Mouse (Mus musculus) splenic B cell, adult 2 months (primary cell): ENCODE measurements around the gene Akna.

ENCODE experiments used
- DNase-seq: peaks from one replicate; pipeline ENCODE4 v3.0.0-alpha.2; 2011; ENCODE audit warnings: low read depth, low spot score
- H3K27me3 ChIP-seq: 2 replicates; pipeline ENCODE4 v1.6.1; 2012; ENCODE audit warnings: mild to moderate bottlenecking, low read length, moderate library complexity, mixed read lengths; ENCODE audit not compliant: control insufficient read depth, poor library complexity, insufficient read depth, severe bottlenecking
- H3K36me3 ChIP-seq: 2 replicates; pipeline ENCODE4 v1.6.1; 2012; ENCODE audit warnings: mild to moderate bottlenecking, low read length, moderate library complexity, mixed read lengths; ENCODE audit not compliant: control insufficient read depth, poor library complexity, insufficient read depth, severe bottlenecking

The Akna gene

DNA sequence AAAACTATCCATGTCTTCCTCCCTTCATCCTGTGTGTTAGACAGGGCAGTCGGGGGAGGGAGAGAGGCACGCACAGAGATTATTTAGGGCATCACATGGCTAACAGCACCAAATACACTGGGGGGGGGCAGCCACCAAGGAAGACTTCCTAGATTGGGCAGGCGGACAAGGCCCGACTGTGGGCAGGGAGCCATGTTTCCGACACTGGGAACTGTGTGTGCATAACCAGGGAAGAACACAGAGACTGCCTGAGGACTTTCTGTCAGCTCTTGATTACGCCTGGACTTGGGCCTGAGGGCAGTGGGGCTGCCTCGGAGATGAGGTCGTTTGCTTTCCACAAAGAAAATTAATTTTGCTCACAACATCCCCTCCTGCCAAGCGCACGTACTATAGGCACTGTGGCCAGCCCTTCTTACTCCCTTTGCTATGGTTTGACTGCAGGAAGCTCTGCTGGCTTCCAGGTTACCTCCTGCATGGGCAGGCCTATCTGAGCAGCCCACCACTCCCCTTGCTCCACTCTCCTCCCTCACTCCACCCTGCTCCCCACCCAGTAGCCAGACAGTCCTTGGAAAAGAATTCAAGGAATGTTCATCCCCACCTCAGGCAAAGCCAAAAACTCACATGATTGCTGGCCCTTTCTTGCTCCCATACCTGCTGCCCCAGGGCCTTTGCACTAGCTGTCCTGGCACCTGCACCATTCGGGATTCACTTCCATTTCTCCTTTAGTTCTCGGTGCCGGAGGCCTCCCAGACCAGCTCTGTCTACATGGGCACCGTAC lies 17.2 kb upstream of the Akna start:
- no peak for DNase-seq
- H3K36me3 ChIP-seq, result no peaks in the 10 kb centered on the region; the same call in 1 of the 2 replicates
- H3K27me3 ChIP-seq, result no peaks in the 10 kb centered on the region

DNA sequence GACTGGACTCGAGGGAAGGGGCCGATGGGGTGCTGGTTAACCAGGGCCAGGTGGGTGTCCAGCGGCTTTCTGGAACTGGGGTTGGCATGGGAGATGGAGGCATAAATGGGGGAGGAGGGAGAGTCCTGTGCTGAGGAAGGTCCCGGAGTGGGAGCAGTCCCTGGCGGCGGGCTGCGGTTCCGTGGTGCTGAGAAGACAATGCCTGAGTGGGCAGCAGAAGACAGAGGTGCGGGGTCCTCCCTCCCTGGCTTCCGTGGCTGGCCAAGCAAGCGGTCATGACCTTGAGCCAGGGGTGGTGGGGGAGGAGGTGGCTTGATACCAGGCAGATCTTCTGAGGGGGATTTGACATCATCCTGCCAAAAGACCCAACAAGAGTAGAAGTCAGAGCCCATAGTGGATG lies 15.1 kb upstream of the Akna start:
- Histone ChIP-seq H3K36me3 (no peaks in the 10 kb centered on the region; the same call in 1 of the 2 replicates), H3K27me3 (no peaks in the 10 kb centered on the region)
- DNase-seq, result no peak

DNA sequence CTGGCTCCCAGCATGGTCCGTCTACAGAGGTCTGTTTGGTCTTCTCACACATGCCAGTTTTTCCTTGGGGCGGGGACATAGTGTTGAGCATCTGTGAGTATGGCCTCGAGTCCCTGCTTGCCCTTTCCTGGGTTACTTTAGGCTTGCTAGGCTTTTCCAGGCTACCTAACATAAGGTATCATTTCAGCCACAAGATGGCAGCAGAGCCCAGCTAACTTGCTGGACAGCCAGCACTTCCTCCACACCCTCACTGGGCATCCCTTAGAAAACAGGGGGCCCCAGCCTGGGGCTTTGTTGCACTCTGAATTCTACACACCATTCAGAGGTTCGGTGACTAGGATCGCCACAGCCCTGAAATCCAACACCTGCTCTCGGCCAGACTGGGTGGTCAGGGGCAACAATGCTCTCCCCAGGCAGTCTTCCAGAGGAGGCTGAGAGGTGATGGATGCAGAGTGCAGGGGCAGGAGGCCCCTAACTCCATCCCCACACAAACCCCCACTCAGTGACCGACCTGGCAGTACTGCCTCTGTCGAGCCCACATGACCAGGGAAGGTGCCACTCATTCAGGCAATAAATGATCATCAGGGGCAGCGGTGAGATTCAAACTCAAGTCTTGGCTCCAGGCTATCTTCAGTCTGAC lies 14.3 kb upstream of the Akna start:
- peak; percentile 89 for DNase-seq
- Histone ChIP-seq H3K27me3 (no peaks in the 10 kb centered on the region), H3K36me3 (no peaks in the 10 kb centered on the region; the same call in 1 of the 2 replicates)

DNA sequence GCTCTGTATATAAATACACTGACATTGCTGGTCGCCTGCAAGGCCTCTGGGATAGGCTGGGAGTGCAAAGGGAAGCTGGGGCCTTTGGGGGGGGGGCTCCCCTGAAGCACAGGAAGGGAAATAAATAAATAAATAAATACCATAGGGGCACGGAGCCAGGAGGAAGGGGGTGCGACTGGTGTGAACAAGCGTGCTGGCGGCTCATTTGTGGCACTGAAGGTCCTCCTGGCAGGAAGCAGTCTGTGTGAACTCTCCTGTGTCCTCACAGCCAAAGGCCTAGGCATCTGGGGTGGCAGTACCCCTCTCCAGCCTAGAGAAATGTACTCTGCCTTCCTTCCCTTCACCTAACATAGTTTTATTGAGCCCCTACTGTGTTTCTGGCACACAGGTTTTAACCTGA lies 11.8 kb upstream of the Akna start:
- DNase-seq, result no peak

DNA sequence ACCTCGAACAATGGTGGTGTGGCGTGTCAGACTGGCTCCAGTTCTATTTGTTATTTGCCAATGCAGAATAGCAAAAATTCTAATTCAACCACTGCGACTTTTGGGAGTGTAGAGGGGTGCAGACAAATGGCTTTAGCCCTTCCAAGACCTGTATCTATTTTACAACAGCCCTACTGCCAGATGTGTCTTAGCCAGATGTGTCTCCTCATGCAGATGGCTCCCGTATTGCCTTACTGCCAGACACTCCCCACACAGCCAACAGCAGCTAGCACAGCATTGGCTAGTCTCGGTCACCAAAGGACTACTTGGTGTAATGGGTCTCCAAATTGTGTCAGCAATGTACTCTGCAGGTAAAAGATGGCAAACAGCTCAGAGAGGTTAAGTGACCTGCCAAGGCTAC lies 8.1 kb upstream of the Akna start:
- Histone ChIP-seq H3K36me3 (no peaks in the 10 kb centered on the region; the same call in 1 of the 2 replicates), H3K27me3 (no peaks in the 10 kb centered on the region)
- no peak for DNase-seq

More for the DNA sequence above, 11.8 kb upstream of the Akna start:
- no peaks in the 10 kb centered on the region for H3K27me3 ChIP-seq
- H3K36me3 ChIP-seq, result no peaks in the 10 kb centered on the region; the same call in 1 of the 2 replicates

DNA sequence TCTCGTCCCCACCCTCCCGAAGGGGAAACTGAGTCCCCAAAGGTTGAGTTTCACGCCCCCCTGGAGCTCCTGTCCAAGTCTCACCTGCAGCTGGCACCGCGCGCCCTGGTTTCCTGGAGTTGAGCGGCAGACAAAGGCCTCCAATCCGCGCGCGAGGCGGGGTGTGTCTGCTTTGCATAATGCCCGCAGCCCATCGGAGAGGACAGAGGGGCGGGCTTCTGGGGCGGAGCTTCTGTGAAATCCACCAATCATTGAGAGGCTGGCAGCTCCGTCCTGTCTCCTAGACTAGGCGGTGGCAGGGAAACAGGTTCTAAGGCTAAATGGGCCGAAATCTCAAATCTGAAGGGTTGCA lies 7.4 kb upstream of the Akna start:
- Histone ChIP-seq H3K36me3 (no peaks in the 10 kb centered on the region; the same call in 1 of the 2 replicates), H3K27me3 (no peaks in the 10 kb centered on the region)
- peak; percentile 95 for DNase-seq

DNA sequence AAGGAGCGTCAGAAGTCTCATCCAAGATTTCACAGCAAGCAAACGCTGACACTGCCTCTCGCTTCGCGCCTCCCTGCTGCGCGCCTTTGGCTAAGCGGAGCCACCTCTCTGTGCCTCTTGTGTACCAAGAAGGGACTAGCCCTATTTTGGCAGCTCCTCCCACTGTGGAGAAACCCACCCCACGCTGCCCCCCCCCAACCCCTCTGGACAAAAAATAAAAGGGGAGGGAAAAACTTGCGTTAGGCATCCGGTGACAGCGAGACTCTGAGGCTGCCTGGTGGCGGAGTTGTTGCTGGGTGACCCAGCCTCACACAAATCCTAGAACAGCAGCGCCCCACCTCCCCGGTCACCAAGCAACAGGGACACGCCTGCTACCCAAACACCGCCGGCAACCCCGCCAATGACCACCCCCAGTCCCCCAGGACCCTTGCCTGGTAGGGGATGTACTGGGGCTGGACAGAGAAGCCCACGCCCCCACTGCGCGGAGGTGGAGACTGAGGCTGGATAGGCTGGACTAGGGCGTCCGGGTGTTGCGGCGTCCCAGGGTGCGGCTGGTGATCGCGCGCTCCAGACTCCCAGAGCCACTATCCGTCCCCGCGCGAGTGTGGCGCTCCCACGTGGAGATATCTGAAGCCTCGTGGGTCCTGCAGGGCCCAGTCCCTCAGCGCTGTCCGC lies 6.9 kb upstream of the Akna start:
- Histone ChIP-seq H3K36me3 (no peaks in the 10 kb centered on the region; the same call in 1 of the 2 replicates), H3K27me3 (no peaks in the 10 kb centered on the region)
- DNase-seq, result peak; percentile 85

DNA sequence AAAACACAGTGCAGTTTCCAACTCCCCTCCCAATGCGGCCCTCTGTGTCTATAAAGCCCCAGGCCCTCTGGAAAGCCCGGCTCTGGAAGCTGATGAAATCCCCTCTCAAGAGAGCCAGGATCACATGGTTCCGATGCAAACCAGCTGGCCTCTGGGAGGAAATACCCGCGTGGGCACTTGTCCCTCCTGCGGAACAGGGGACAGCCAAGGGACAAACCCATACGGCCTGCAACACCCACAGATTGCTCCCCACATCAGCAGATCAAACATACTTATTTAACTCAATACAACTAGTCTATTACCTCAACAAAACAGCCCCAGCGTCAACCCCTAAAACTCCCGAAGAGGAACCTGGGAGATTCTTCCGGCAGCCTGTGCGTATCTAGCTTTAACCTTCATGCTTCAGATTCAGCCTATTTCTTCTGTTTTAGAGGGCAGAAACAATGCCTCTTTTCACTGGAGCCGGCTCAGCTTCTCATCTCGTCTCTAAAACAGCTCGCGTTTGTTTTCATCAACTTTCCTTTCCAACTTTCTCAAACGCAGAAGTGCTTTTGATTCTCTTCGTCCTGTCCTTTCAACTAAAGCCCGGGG lies 6.3 kb upstream of the Akna start:
- Histone ChIP-seq H3K36me3 (no peaks in the 10 kb centered on the region), H3K27me3 (no peaks in the 10 kb centered on the region)
- peak; percentile 59 for DNase-seq

DNA sequence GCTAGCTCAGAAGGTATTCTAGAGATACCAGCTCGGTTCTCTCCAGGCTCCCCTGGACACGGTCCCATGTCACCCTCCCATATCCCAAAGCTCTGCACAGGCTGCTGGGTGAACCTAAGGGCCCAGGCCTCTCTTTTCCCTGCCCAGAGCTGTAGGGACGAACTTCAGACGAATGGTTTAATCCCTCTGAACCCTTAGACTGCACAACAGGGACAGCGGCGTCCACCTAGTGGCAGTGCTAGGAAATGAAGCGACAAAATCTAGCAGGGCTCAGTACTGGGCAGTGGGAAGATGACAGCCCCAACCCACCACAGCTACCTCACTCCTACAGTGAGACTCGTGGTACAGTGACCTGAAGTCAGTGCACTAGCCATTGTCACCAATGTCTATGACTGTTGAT lies 5.5 kb upstream of the Akna start:
- no peaks in the 10 kb centered on the region for H3K27me3 ChIP-seq
- DNase-seq, result peak; percentile 79

DNA sequence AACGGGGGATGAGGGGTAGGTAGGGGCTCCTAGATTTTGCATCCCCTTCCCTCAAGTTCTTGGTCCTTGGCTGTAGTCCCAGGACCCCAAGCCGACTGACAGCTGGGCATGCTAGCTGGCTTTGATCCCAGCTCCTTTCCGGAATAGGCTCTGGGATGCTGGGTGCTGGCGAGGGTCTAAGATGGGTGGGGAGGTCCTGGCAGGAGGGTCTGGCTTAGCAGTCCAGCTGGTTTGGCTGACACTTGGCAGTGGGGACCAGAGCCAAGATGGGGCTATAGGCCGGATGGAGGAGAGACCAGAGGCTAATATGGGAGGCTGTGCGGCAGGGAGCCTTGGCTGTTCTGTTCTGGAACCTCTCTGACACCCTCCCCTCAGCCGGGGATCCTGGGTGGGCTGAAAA lies 5.1 kb upstream of the Akna start:
- no peak for DNase-seq
- H3K36me3 ChIP-seq, result no peaks in the 10 kb centered on the region
- H3K27me3 ChIP-seq, result no peaks in the 10 kb centered on the region

More for the DNA sequence above, 5.5 kb upstream of the Akna start:
- no peaks in the 10 kb centered on the region for H3K36me3 ChIP-seq

DNA sequence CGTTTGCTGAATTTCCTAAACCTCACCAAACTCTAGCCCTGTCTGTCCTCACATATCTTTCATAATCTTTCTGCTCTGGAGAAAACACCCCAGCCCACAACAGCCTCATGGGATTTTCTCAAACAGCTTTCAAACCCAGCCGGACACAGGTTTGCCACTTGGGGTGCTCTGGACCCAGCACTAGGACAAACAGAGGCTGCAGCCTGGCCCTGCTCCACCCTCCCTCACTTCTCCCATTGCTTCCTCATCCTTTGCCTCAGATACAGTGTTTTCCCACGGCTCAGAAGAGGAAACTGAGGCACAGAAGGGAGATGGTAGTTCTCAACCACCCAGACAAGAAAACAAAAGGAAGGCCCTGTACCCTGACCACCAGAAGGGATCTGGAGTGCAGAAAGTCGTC lies 2.5 kb upstream of the Akna start:
- no peaks in the 10 kb centered on the region for H3K36me3 ChIP-seq
- no peaks in the 10 kb centered on the region for H3K27me3 ChIP-seq
- DNase-seq, result no peak

DNA sequence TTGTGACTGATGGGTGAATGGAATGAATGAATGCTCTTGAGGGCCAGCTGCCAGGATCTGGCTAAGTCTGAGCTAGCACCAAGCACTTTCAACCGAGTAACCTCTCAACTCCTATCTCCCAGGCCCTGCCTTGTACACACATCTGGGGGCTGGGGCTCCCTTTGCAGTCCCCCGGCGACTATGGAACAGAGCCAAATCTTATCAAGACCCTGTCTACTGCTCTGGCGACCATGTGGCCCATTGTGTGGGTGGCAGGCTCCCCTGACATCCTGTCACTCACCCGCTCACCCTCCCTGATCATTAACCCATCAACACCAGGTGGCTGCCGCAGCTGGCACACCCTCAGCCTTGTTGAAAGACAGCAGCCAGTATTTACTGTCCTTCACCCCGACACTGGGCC lies 1.9 kb upstream of the Akna start:
- peak; percentile 79 for DNase-seq
- no peaks in the 10 kb centered on the region for H3K27me3 ChIP-seq

DNA sequence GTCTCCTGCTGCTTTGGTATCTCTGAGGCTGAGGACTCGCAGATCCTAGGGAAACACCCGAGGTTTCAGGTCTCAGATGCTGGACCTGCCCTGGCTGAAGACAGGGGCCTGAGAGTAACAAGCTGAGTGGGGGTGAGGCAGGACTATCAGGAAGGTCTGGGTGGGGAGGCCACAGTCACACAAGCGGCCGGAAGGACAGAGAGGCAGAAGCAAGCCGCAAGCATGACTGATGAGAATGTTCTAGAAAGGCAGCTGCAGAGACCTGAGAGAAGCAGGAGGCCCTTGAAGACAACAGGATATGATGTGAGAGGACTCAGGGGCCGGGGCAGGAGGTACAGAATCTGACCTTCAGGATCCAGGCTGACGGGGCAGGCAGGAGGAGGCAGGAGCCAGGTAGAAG lies 1.1 kb upstream of the Akna start:
- peak; percentile 91 for DNase-seq
- no peaks in the 10 kb centered on the region for H3K36me3 ChIP-seq
- no peaks in the 10 kb centered on the region for H3K27me3 ChIP-seq

More for the DNA sequence above, 1.9 kb upstream of the Akna start:
- H3K36me3 ChIP-seq, result no peaks in the 10 kb centered on the region

DNA sequence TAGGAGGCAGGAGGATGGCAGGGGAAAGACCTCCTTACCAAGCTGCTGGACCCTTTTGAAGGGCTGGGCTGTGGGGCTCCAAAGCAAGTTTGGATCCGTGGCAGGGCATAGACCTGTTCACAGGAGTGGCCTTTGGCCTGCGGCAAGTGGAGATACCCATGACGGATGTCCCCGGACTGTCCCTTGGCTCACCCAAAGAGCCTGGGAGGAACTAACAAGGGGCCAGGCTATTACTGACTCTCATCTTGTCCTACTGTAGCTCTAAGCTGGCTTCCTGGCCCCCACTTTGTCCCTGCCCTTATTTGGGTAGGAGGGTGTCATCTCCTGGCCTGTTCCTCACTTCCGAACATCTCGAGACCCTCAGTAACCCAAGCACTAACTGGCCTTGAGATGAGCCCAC lies 596 bp downstream of the Akna start:
- DNase-seq, result peak; percentile 51
- H3K27me3 ChIP-seq, result no peaks in the 10 kb centered on the region
- no peaks in the 10 kb centered on the region; the same call in 1 of the 2 replicates for H3K36me3 ChIP-seq

DNA sequence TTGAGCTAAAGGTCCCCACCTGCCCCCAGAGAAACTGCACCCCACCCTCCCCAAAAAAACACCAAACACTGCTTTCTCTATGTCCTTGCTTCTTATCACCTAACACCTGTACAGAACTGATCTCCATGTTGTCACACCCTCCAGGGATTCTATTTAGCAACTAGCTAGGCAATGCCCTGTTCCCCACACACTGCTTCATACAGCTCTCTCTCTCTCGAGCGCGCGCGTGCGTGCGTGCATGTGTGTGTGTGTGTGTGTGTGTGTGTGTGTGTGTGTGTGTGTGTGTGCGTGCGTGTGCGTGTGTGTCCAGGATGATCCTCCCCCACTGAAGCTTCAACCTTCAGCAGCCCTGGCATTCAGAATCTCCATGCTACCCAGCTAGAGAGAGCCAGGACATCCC lies 1.1 kb downstream of the Akna start:
- DNase-seq, result peak; percentile 42
- no peaks in the 10 kb centered on the region for H3K27me3 ChIP-seq
- H3K36me3 ChIP-seq, result peaks cover 4% of the 10 kb centered on the region
